Mouse (Mus musculus): Measurements from ENCODE around the gene B3galnt2. TPM values are rescaled to one million over a fixed set of nuclear protein-coding genes. Genes with fewer than 3 reads are reported as not detected.
"Not testable (repeated sequence)": the region's sequence is repeated elsewhere in the genome, so short reads cannot be mapped to it uniquely, and the experiment has no call there.

B3galnt2 gene
- polyA plus RNA-seq, 2 experiments = 20.0 to 20.5 TPM

DNA sequence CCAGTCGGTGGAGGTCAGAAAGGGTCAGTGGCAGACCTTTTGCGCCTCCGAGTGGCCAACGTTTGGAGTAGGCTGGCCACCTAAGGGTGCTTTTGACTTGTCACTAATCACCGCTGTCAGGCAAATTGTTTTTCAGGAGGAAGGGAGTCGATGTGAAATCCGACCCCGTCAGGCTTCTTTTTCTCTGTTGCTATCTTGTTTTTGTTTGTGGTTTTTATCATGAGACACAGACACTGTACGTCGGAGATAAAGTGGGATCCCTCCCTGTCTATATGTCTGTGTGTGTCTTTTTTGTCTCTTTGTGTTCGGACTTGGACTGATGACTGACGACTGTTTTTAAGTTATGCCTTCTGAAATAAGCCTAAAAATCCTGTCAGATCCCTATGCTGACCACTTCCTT, 67.1 kb downstream of the B3galnt2 start:
- H3K27ac ChIP-seq; DNase-seq (ENCODE audit: low read depth in 3 of 3, low spot score in 3 of 3); H3K9ac ChIP-seq (replicated peaks); H3K9me3 ChIP-seq (ENCODE audit: control insufficient read depth, low read length); H3K27me3 ChIP-seq (ENCODE audit: control insufficient read depth, insufficient read depth, low read length): not testable (repeated sequence)
- Histone ChIP-seq H3K4me2 (ENCODE audit: low read depth) (peak overlapping the region; percentile 40), H3K4me3 (ENCODE audit: insufficient read depth in 1 of 2, low read depth in 2 of 2, low read length in 2 of 2) (0 out of 4 replicates have a peak overlapping the region, but pooled peaks of 1 of the 2 experiments have one; percentile 21), H3K4me1 (replicated peaks; ENCODE audit: control insufficient read depth in 2 of 2, insufficient read depth in 2 of 2, low read length in 1 of 2) (peaks cover 21 to 26% of the 10 kb centered on the region in 2 experiments), H3K36me3 (replicated peaks; ENCODE audit: control insufficient read depth, insufficient read depth, low read depth) (peaks cover 12% of the 10 kb centered on the region)
- peak; percentile 64 for TF ChIP-seq EP300 (IDR thresholded peaks at IDR 0.05; ENCODE audit: low read depth)
- 16% methylated on average over 9 of the region's 12 CpGs for WGBS (ENCODE audit: insufficient replicate concordance)
- peak; percentile 74; the same call in 1 of the 2 replicates for ATAC-seq (ENCODE audit: insufficient read depth)

DNA sequence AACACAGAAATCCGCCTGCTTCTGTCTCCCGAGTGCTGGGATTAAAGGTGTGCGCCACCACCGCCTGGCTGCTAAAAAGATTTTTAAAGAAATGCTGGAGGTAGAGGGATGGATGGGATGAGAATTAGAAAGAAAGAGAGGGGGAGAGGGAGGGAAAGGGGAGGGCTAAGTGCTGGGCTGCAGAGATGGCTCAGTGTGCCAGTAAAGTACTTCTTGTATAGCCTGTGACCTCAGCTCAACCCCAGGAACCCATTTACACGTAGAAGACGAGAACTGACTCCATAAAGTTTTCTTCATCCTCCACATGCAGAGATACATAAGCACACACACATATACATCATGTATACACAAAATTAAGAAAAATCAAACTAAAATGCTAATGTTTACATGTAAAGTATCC, 71.3 kb downstream of the B3galnt2 start:
- no peak for TF ChIP-seq EP300 (IDR thresholded peaks at IDR 0.05; ENCODE audit: low read depth)
- no peak for TF ChIP-seq CTCF (IDR thresholded peaks at IDR 0.05; ENCODE audit: low read depth)
- Histone ChIP-seq H3K4me2 (ENCODE audit: low read depth) (no peak overlapping the region), H3K27me3 (ENCODE audit: control insufficient read depth, insufficient read depth, low read length) (no peaks in the 10 kb centered on the region), H3K36me3 (replicated peaks; ENCODE audit: control insufficient read depth, insufficient read depth, low read depth) (peaks cover 24% of the 10 kb centered on the region), H3K4me1 (replicated peaks; ENCODE audit: control insufficient read depth in 2 of 2, insufficient read depth in 2 of 2, low read length in 1 of 2) (peaks cover 9 to 22% of the 10 kb centered on the region in 2 experiments), H3K4me3 (ENCODE audit: insufficient read depth in 1 of 2, low read depth in 2 of 2, low read length in 2 of 2) (no peak overlapping the region), H3K9ac (replicated peaks) (no peak overlapping the region), H3K9me3 (ENCODE audit: control insufficient read depth, low read length) (no peaks in the 10 kb centered on the region), H3K27ac (no peak overlapping the region)
- no peak for ATAC-seq (ENCODE audit: insufficient read depth)
- DNase-seq (ENCODE audit: low read depth in 3 of 3, low spot score in 3 of 3) = no peak
- WGBS (ENCODE audit: insufficient replicate concordance) = 84% methylated on average over 6 of the region's 6 CpGs

DNA sequence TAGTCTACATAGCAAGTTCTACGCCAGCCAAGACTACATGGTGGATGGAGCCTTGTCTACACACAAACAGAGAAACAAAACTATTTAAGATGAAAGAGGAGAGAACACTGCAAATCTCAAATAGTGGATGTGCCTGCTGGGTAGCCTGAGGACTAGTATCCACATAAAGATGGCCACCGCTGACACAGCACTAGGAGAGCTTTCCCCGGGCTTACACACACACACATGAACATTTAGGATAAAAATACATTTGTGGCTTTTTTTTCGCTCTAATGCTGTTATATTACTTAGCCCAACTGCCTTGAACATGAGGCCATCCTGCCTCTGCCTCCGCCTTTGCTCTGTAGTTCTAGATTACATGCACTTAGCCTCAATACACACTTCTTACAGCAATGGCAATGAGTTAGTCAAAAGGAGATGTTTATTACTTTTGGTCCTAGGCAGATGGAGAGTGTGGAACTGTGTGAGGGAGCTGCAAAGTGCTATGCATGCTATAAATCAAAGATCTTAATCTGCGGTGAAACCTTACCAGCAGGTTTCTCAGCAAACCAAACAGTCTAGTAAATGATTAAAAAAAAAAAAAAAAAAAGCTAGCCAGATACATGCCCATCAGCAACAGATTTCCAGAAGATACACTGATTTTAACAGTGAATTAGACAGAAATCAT, 72.0 kb downstream of the B3galnt2 start:
- Histone ChIP-seq H3K4me2 (ENCODE audit: low read depth) (no peak overlapping the region), H3K36me3 (replicated peaks; ENCODE audit: control insufficient read depth, insufficient read depth, low read depth) (peaks cover 24% of the 10 kb centered on the region), H3K27me3 (ENCODE audit: control insufficient read depth, insufficient read depth, low read length) (no peaks in the 10 kb centered on the region), H3K9me3 (ENCODE audit: control insufficient read depth, low read length) (no peaks in the 10 kb centered on the region), H3K27ac (no peak overlapping the region), H3K4me1 (replicated peaks; ENCODE audit: control insufficient read depth in 2 of 2, insufficient read depth in 2 of 2, low read length in 1 of 2) (peaks cover 12 to 29% of the 10 kb centered on the region in 2 experiments), H3K9ac (replicated peaks) (no peak overlapping the region), H3K4me3 (ENCODE audit: insufficient read depth in 1 of 2, low read depth in 2 of 2, low read length in 2 of 2) (no peak overlapping the region)
- WGBS (ENCODE audit: insufficient replicate concordance) = 75% methylated on average over 6 of the region's 6 CpGs
- TF ChIP-seq EP300 (IDR thresholded peaks at IDR 0.05; ENCODE audit: low read depth) (no peak), CTCF (IDR thresholded peaks at IDR 0.05; ENCODE audit: low read depth) (no peak)
- no peak for DNase-seq (ENCODE audit: low read depth in 3 of 3, low spot score in 3 of 3)
- no peak for ATAC-seq (ENCODE audit: insufficient read depth)

DNA sequence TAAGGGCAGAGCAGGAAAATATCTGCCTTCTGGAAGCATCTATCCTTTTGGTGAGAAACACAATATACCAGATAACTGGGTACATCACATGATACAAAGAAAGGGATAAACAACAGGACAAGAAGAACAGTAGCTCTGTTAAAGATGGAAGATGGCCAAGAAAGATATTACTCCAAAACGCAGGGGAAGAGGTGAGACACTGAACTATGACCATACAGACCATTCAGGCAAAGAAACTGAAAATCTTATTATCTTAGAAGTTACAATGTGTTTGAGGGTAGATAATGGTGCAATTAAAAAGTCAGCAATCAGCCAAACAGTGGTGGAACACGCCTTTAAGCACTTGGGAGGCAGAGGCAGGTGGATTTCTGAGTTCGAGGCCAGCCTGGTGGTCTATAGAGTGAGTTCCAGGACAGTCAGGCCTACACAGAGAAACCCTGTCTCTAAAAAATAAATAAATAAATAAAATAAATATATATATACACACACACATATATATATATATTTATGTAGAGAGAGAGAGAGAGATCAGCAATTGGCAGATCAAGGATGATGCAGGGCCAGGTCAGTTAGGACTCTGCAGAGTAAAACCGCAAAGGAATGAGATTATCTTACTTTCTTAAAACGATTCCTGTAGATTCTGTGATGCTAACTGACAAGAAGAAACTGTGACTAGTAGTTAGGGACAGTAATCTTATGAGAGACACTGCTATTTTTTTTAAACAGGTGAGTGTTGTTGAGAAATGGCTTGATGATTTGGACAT, 79.2 kb downstream of the B3galnt2 start:
- peak overlapping the region; percentile 66 for H3K9ac ChIP-seq (replicated peaks)
- peak overlapping the region in 1 of 2 experiments; percentile 10; a peak in 1 of 4 replicates for H3K4me3 ChIP-seq (ENCODE audit: insufficient read depth in 1 of 2, low read depth in 2 of 2, low read length in 2 of 2)
- peaks cover 44 to 51% of the 10 kb centered on the region in 2 experiments for H3K4me1 ChIP-seq (replicated peaks; ENCODE audit: control insufficient read depth in 2 of 2, insufficient read depth in 2 of 2, low read length in 1 of 2)
- H3K27me3 ChIP-seq (ENCODE audit: control insufficient read depth, insufficient read depth, low read length) = no peaks in the 10 kb centered on the region
- peaks cover 3% of the 10 kb centered on the region for H3K36me3 ChIP-seq (replicated peaks; ENCODE audit: control insufficient read depth, insufficient read depth, low read depth)
- DNase-seq (ENCODE audit: low read depth in 3 of 3, low spot score in 3 of 3) = peak; percentile 49 to 70 (median 62)
- peak overlapping the region; percentile 62 for H3K4me2 ChIP-seq (ENCODE audit: low read depth)
- 11% methylated on average over 5 of the region's 5 CpGs for WGBS (ENCODE audit: insufficient replicate concordance)
- H3K9me3 ChIP-seq (ENCODE audit: control insufficient read depth, low read length) = no peaks in the 10 kb centered on the region
- TF ChIP-seq CTCF (IDR thresholded peaks at IDR 0.05; ENCODE audit: low read depth) = no peak
- TF ChIP-seq EP300 (IDR thresholded peaks at IDR 0.05; ENCODE audit: low read depth) = peak; percentile 84
- peak overlapping the region; percentile 98 for H3K27ac ChIP-seq
- ATAC-seq (ENCODE audit: insufficient read depth) = peak; percentile 72

DNA sequence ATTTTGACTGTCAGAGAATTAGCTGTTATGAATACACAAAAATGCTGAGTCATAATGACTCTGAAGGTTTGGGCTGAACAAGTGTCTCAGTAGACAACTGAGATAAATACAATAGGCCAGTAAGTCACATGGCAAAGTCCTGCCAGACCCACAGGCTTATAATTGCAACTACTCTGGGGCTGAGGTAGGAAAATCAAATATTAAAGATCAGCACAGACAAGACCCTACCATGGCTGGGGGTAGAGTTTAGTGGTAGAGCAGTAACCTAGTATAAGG, 79.7 kb downstream of the B3galnt2 start:
- Histone ChIP-seq H3K27me3 (ENCODE audit: control insufficient read depth, insufficient read depth, low read length) (no peaks in the 10 kb centered on the region), H3K4me3 (ENCODE audit: insufficient read depth in 1 of 2, low read depth in 2 of 2, low read length in 2 of 2) (peak overlapping the region in 1 of 2 experiments; percentile 10; a peak in 1 of 4 replicates), H3K9me3 (ENCODE audit: control insufficient read depth, low read length) (no peaks in the 10 kb centered on the region), H3K4me1 (replicated peaks; ENCODE audit: control insufficient read depth in 2 of 2, insufficient read depth in 2 of 2, low read length in 1 of 2) (peaks cover 44 to 49% of the 10 kb centered on the region in 2 experiments), H3K4me2 (ENCODE audit: low read depth) (peak overlapping the region; percentile 62), H3K27ac (peak overlapping the region; percentile 98), H3K36me3 (replicated peaks; ENCODE audit: control insufficient read depth, insufficient read depth, low read depth) (peaks cover under 1% of the 10 kb centered on the region), H3K9ac (replicated peaks) (peak overlapping the region; percentile 66)
- ATAC-seq (ENCODE audit: insufficient read depth) = peak; percentile 82
- TF ChIP-seq CTCF (IDR thresholded peaks at IDR 0.05; ENCODE audit: low read depth) (no peak), EP300 (IDR thresholded peaks at IDR 0.05; ENCODE audit: low read depth) (peak; percentile 82)
- peak; percentile 84 to 86 (median 85) for DNase-seq (ENCODE audit: low read depth in 3 of 3, low spot score in 3 of 3)
